Mouse (Mus musculus) Muller cell, postnatal 12 days (primary cell): ENCODE data around the gene Pdhb.
"Not testable (repeated sequence)": the region's sequence is repeated elsewhere in the genome, so short reads cannot be mapped to it uniquely, and the experiment has no call there.

ENCODE experiments used
- DNase-seq: peaks from one replicate; pipeline ENCODE4 v3.0.0-alpha.2; 2015; ENCODE audit errors: inconsistent ontology term

Gene Pdhb

GRCm38 (mm10) chr14:8191331-8191965 lies 18.6 kb upstream of the Pdhb start:
- no peak for DNase-seq

GRCm38 (mm10) chr14:8190556-8190955 lies 17.7 kb upstream of the Pdhb start:
- no peak for DNase-seq

GRCm38 (mm10) chr14:8186278-8187045 lies 13.6 kb upstream of the Pdhb start:
- DNase-seq = no peak

- no peak for DNase-seq
These were observed 10.5 kb upstream of the Pdhb start for GRCm38 (mm10) chr14:8183330-8183729.

- no peak for DNase-seq
These were observed 7.7 kb upstream of the Pdhb start for GRCm38 (mm10) chr14:8180371-8181035.

GRCm38 (mm10) chr14:8176251-8176650 lies 3.4 kb upstream of the Pdhb start:
- peak; percentile 55 for DNase-seq

- DNase-seq = no peak
These were observed 1.8 kb upstream of the Pdhb start for GRCm38 (mm10) chr14:8174634-8175033.

GRCm38 (mm10) chr14:8173542-8174250 lies 871 bp upstream of the Pdhb start:
- not testable (repeated sequence) for DNase-seq

GRCm38 (mm10) chr14:8164463-8164862 lies 8.4 kb downstream of the Pdhb start:
- DNase-seq = no peak

- DNase-seq = no peak
These were observed 11.0 kb downstream of the Pdhb start for GRCm38 (mm10) chr14:8161777-8162176.

- no peak for DNase-seq
These were observed 13.7 kb downstream of the Pdhb start for GRCm38 (mm10) chr14:8159141-8159540.

GRCm38 (mm10) chr14:8158721-8159120 lies 14.1 kb downstream of the Pdhb start:
- DNase-seq = no peak

GRCm38 (mm10) chr14:8156947-8157346 lies 15.9 kb downstream of the Pdhb start:
- peak; percentile 24 for DNase-seq

GRCm38 (mm10) chr14:8154072-8154471 lies 18.8 kb downstream of the Pdhb start:
- peak; percentile 17 for DNase-seq

- DNase-seq = no peak
These were observed 21.1 kb downstream of the Pdhb start for GRCm38 (mm10) chr14:8151757-8152156.

GRCm38 (mm10) chr14:8148842-8149241 lies 24.0 kb downstream of the Pdhb start:
- DNase-seq = no peak

- no peak for DNase-seq
These were observed 26.1 kb downstream of the Pdhb start for GRCm38 (mm10) chr14:8146611-8147223.

- DNase-seq = no peak
These were observed 26.9 kb downstream of the Pdhb start for GRCm38 (mm10) chr14:8145594-8146558.

GRCm38 (mm10) chr14:8141131-8141530 lies 31.7 kb downstream of the Pdhb start:
- no peak for DNase-seq
